Mouse (Mus musculus) kidney, adult 2 months (tissue): ENCODE results near the gene 4930516K23Rik. TPM values are rescaled to one million over a fixed set of nuclear protein-coding genes. Genes with fewer than 3 reads are reported as not detected.

Source experiments
- DNase-seq: peaks from one replicate; pipeline ENCODE4 v3.0.0; 2021
- H3K27ac ChIP-seq: fragments of 200-500 bp; 2 replicates; pipeline ENCODE4 v1.5.1; 2012; ENCODE audit warnings: low read depth, low read length, control low read depth, inconsistent platforms; ENCODE audit not compliant: insufficient read depth
- H3K27me3 ChIP-seq: fragments of 200-500 bp; replicated peaks from 2 replicates; pipeline ENCODE4 v1.6.1; 2012; ENCODE audit warnings: mild to moderate bottlenecking, moderate library complexity, low read length, inconsistent platforms; ENCODE audit not compliant: control insufficient read depth, insufficient read depth
- H3K36me3 ChIP-seq: fragments of 200-500 bp; 2 replicates; pipeline ENCODE4 v1.6.1; 2012; ENCODE audit warnings: mild to moderate bottlenecking, moderate library complexity, low read length, inconsistent platforms; ENCODE audit not compliant: control insufficient read depth, insufficient read depth
- H3K4me1 ChIP-seq: fragments of 200-500 bp; 2 replicates; pipeline ENCODE4 v1.6.1; 2011; ENCODE audit warnings: low read length; ENCODE audit not compliant: control insufficient read depth, insufficient read depth
- H3K4me3 ChIP-seq: fragments of 200-500 bp; 2 replicates; pipeline ENCODE4 v1.5.1; 2011; ENCODE audit warnings: mild to moderate bottlenecking, low read depth, low read length, control low read depth; ENCODE audit not compliant: insufficient read depth
- CTCF ChIP-seq: fragments of 200-500 bp; conservative IDR thresholded peaks from 2 replicates; pipeline ENCODE4 v1.5.1; 2011; ENCODE audit warnings: low read depth, mild to moderate bottlenecking, control low read depth, low read length, moderate library complexity, mixed read lengths; ENCODE audit not compliant: insufficient read depth, insufficient read length
- POLR2A ChIP-seq: fragments of 200-500 bp; IDR thresholded peaks from one replicate; pipeline ENCODE4 v1.6.1; 2011; ENCODE audit warnings: low read depth, low read length, control low read depth
- WGBS: fragments of 180-500 bp; shearing (Covaris S2); methylation state at CpG from one replicate; pipeline ENCODE4 v1.1.7; 2018; 5-methylcytosine and 5-hydroxymethylcytosine counted together
- polyA plus RNA-seq: library from polyadenylated mRNA; depleted of rRNA; stranded (reverse); fragments of >200 nt; gene quantifications from 2 replicates; pipeline ENCODE4 v1.2.3, GENCODE M21; 2012; rRNA removed

4930516K23Rik gene
- polyA plus RNA-seq, 1 experiment = not detected

DNA sequence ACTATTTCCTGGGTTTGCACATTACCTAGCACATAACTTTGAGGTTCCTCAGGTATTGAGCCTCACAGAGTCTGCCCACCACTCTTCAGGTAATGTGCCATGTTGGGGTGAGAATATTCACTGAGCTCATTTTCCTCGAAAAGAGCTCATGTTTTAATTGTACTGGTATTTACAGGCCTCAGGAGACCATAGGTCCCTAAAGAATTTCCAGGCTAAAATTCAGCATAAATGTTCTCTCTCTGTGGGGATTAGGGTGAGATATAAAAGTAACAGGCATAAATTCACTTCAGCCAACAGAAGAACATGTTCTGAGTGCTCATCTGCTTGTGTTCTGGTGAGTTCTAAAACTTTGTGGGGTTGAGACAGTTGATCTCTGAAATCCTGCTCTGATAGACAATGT is 26.1 kb downstream of the 4930516K23Rik start, which contains the start of gene Olfr641:
Gene Olfr641, plus strand, starts transcription at position 301 of the 400 bp plus-strand sequence.
- H3K4me3 ChIP-seq = no peak within 1 kb of the TSS
- 55% methylated on average over 1 of the region's 1 CpGs for WGBS
- H3K27me3 ChIP-seq = no peaks in the 10 kb centered on the region
- TF ChIP-seq POLR2A = no peak
- no peak for TF ChIP-seq CTCF
- DNase-seq = no peak
- no peaks in the 10 kb centered on the region for H3K36me3 ChIP-seq
- H3K4me1 ChIP-seq = no peaks in the 10 kb centered on the region
- no peak within 1 kb of the TSS for H3K27ac ChIP-seq

DNA sequence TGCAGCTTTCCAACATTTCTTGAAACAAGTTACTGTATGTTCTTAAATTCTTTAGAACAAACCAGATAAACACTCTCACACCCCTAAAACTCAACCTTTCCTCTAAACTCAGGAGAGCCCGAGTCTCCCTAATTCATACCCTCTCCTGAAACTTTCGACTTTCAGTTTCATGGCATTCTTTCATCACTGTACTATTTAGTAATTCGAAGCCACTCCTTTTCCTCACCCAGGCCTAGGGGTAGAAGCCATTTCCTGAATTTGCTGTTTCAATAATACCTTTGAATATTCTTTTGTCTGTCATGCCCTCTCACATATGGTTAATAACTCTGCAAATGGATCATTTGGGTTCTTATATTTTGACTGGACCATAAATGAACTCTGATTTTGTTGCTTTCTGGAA is 34.3 kb downstream of the 4930516K23Rik start:
- WGBS = 78% methylated on average over 3 of the region's 3 CpGs
- no peaks in the 10 kb centered on the region for H3K27me3 ChIP-seq
- TF ChIP-seq CTCF (no peak), POLR2A (no peak)
- H3K4me1 ChIP-seq = no peaks in the 10 kb centered on the region
- DNase-seq = no peak
- H3K4me3 ChIP-seq = no peak overlapping the region
- H3K36me3 ChIP-seq = no peaks in the 10 kb centered on the region
- H3K27ac ChIP-seq = no peak overlapping the region

DNA sequence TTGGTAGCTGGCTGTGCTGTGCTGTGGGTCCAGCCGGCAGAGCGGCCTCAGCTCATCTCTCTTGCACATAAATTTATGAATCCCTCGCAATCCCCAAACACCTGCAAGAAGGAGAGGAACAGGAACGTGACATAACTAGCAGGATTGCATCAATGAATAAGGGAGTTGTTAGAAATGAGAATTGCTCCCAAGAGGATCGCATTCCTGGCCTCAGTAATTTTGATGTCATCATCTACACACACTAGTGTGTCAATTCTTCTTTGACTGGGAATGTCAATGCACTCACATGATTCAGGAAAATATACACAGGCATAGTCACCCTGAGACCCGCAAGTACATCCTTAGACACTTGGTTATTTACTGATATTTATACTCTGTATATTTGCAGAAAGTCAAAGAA is 35.8 kb downstream of the 4930516K23Rik start, which contains the start of gene Olfr640:
Gene Olfr640, minus strand, starts transcription at position 101 of the 400 bp plus-strand sequence.
- WGBS = 74% methylated on average over 6 of the region's 6 CpGs
- Histone ChIP-seq H3K36me3 (no peaks in the 10 kb centered on the region), H3K4me1 (no peaks in the 10 kb centered on the region), H3K27me3 (no peaks in the 10 kb centered on the region), H3K4me3 (no peak within 1 kb of the TSS), H3K27ac (no peak within 1 kb of the TSS)
- no peak for DNase-seq
- TF ChIP-seq POLR2A = no peak
- no peak for TF ChIP-seq CTCF

DNA sequence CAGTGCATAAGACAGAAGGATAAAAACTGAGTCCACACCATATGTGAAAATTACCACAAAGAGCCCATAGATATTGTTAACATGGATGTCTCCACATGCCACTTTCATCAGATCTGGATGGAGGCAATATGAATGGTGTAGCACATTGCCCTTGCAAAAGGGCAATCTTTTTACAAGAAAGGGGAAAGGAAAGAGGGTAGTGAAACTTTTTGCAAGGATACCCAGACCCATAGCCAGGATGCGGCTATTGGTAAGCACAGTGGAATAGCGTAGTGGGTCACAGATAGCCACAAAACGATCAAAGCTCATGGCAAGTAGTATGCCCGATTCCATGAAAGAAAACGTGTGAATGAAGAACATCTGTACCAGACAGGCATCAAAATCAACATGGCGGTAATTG is 39.6 kb downstream of the 4930516K23Rik start:
- DNase-seq = no peak
- Histone ChIP-seq H3K4me1 (no peaks in the 10 kb centered on the region), H3K27ac (no peak overlapping the region), H3K4me3 (no peak overlapping the region), H3K36me3 (no peaks in the 10 kb centered on the region), H3K27me3 (no peaks in the 10 kb centered on the region)
- 86% methylated on average over 6 of the region's 6 CpGs for WGBS
- TF ChIP-seq POLR2A (no peak), CTCF (no peak)

DNA sequence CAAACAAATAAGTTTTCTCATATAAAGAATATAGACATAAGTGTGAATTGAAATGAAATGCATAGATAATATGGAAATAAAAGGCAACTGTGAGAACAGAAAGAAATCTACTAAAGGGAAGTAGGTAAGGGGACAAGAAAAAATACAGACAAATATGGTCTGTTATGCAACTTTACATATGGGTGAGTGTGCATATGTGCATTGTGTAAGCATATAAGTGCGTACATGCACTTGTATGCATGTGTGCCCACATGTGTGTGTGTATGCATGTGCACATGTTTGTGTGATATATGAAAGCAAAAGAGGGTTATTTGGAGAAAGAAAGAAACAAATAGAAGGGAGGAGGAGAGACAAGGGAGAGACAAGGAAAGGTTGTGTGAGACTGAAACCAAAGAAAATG is 42.3 kb downstream of the 4930516K23Rik start:
- 83% methylated on average over 1 of the region's 1 CpGs for WGBS

DNA sequence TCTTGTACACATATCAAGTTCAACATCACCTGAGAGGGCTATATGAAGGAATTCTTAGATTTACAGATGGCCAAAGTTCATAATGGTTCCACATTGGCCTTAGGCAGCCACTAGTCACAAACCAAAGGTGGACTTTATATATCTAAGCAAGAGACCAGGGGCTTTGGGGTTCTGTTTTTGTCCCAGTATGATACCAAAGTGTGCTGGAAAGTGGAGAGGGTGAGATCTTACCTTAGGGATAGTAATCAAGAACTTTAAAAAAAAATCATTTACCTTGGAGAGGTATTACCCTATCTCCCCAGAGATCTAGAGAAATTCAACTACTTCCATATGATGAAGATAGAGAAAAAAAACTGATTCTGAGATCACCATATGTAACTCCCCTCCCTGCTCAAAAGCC is 44.0 kb downstream of the 4930516K23Rik start, which contains the start of gene Olfr639:
Gene Olfr639, minus strand, starts transcription at position 101 of the 400 bp plus-strand sequence.
- DNase-seq = no peak
- Histone ChIP-seq H3K4me3 (no peak within 1 kb of the TSS), H3K27ac (no peak within 1 kb of the TSS), H3K4me1 (no peaks in the 10 kb centered on the region), H3K36me3 (no peaks in the 10 kb centered on the region), H3K27me3 (no peaks in the 10 kb centered on the region)
- no peak for TF ChIP-seq CTCF

More for the DNA sequence above, 42.3 kb downstream of the 4930516K23Rik start:
- no peak overlapping the region for H3K27ac ChIP-seq
- no peak for DNase-seq
- no peaks in the 10 kb centered on the region for H3K4me1 ChIP-seq
- no peak overlapping the region for H3K4me3 ChIP-seq
- no peak for TF ChIP-seq CTCF
- TF ChIP-seq POLR2A = no peak
- H3K27me3 ChIP-seq = no peaks in the 10 kb centered on the region
- H3K36me3 ChIP-seq = no peaks in the 10 kb centered on the region

Other genes with a start within 250 kb of the 4930516K23Rik start
- 323 and 441 TPM in 2 replicates for gene Hbb-bt, start 247.4 kb downstream of the 4930516K23Rik start, polyA plus RNA-seq
- 3,704 and 5,002 TPM in 2 replicates for gene Hbb-bs, start 233.3 kb downstream of the 4930516K23Rik start, polyA plus RNA-seq
- not detected in 2 replicates for gene Hbb-bh2, start 220.9 kb downstream of the 4930516K23Rik start, polyA plus RNA-seq
- not detected in 2 replicates for gene Hbb-bh1, start 218.3 kb downstream of the 4930516K23Rik start, polyA plus RNA-seq
- not detected in 2 replicates for gene Hbb-y, start 208.2 kb downstream of the 4930516K23Rik start, polyA plus RNA-seq
- not detected in 2 replicates for gene Olfr66, start 175.2 kb downstream of the 4930516K23Rik start, polyA plus RNA-seq
- gene Olfr64, start 167.0 kb downstream of the 4930516K23Rik start, polyA plus RNA-seq = not detected in 2 replicates
- not detected in 2 replicates for gene Olfr65, start 158.0 kb downstream of the 4930516K23Rik start, polyA plus RNA-seq
- not detected in 2 replicates for gene Olfr631, start 132.6 kb downstream of the 4930516K23Rik start, polyA plus RNA-seq
- not detected in 2 replicates for gene Olfr632, start 127.1 kb downstream of the 4930516K23Rik start, polyA plus RNA-seq
- not detected in 2 replicates for gene Olfr633, start 117.0 kb downstream of the 4930516K23Rik start, polyA plus RNA-seq
- gene Olfr635, start 90.3 kb downstream of the 4930516K23Rik start, polyA plus RNA-seq = not detected in 2 replicates
- gene Olfr638, start 62.7 kb downstream of the 4930516K23Rik start, polyA plus RNA-seq = not detected in 2 replicates
- gene Olfr639, start 44.1 kb downstream of the 4930516K23Rik start, polyA plus RNA-seq = not detected in 2 replicates
- gene Olfr640, start 35.9 kb downstream of the 4930516K23Rik start, polyA plus RNA-seq = not detected in 2 replicates
- not detected in 2 replicates for gene Olfr641, start 26.0 kb downstream of the 4930516K23Rik start, polyA plus RNA-seq
- not detected in 2 replicates for gene Olfr642, start 8.8 kb downstream of the 4930516K23Rik start, polyA plus RNA-seq
- not detected in 2 replicates for gene Olfr644, start 10.4 kb upstream of the 4930516K23Rik start, polyA plus RNA-seq
- gene Olfr645, start 24.0 kb upstream of the 4930516K23Rik start, polyA plus RNA-seq = not detected in 2 replicates
- not detected in 2 replicates for gene Olfr646, start 43.4 kb upstream of the 4930516K23Rik start, polyA plus RNA-seq
- not detected in 2 replicates for gene Ubqln5, start 68.4 kb upstream of the 4930516K23Rik start, polyA plus RNA-seq
- not detected in 2 replicates for gene Olfr643, start 76.0 kb upstream of the 4930516K23Rik start, polyA plus RNA-seq
- gene Ubqln3, start 81.8 kb upstream of the 4930516K23Rik start, polyA plus RNA-seq = 0.07 and 0.09 TPM in 2 replicates
- 0.18 TPM in 1 of 2 replicates, not detected in the other for gene Ubqlnl, start 89.1 kb upstream of the 4930516K23Rik start, polyA plus RNA-seq
- gene Olfm5, start 103.4 kb upstream of the 4930516K23Rik start, polyA plus RNA-seq = not detected in 2 replicates
- not detected in 2 replicates for gene Olfr648, start 121.9 kb upstream of the 4930516K23Rik start, polyA plus RNA-seq
- not detected in 2 replicates for gene Olfr649, start 134.5 kb upstream of the 4930516K23Rik start, polyA plus RNA-seq
- gene Trim6, start 157.3 kb upstream of the 4930516K23Rik start, polyA plus RNA-seq = 0.88 and 1.0 TPM in 2 replicates
- gene Trim34a, start 183.0 kb upstream of the 4930516K23Rik start, polyA plus RNA-seq = 3.3 and 5.1 TPM in 2 replicates
- 0.30 and 0.42 TPM in 2 replicates for gene Trim5, start 226.6 kb upstream of the 4930516K23Rik start, polyA plus RNA-seq